Mouse (Mus musculus) kidney, adult 2 months (tissue): ENCODE data around the gene Lrba.

ENCODE experiments used
- CTCF ChIP-seq: fragments of 200-500 bp; conservative IDR thresholded peaks from 2 replicates; pipeline ENCODE4 v1.5.1; 2011; ENCODE audit warnings: low read depth, mild to moderate bottlenecking, control low read depth, low read length, moderate library complexity, mixed read lengths; ENCODE audit not compliant: insufficient read depth, insufficient read length
- POLR2A ChIP-seq: fragments of 200-500 bp; IDR thresholded peaks from one replicate; pipeline ENCODE4 v1.6.1; 2011; ENCODE audit warnings: low read depth, low read length, control low read depth

DNA sequence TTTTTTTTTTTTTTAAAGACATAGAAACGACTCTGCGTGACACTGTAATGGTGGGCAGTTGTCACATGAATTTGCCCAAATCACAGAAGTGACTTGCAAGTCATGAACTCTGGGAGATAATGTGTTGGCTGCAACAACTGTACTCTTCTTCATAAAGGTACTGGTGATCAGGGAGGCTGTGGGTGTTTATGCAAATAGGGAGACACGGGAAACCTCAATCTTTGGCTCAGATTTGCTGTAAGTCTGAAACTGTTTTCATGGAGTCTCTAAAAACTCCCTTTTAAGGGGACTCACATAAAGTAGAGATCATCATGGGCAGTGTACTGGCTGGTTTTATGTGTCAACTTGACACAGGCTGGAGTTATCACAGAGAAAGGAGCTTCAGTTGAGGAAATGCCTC lies 603.0 kb downstream of the Lrba start:
- TF ChIP-seq POLR2A: no peak
- TF ChIP-seq CTCF: no peak
